Mouse (Mus musculus) left cerebral cortex, adult 18-20 months (tissue): ENCODE data around the gene Kcnk5. TPM values are rescaled to one million over a fixed set of nuclear protein-coding genes. Genes with fewer than 3 reads are reported as not detected.
A peak's percentile ranks its signal among the peaks of the same experiment; 100 is the strongest.

ENCODE experiments used
- DNase-seq, 2 experiments: peaks; one replicate each; pipeline ENCODE4 v3.0.0; 2021 to 2022; ENCODE audit warnings: low spot score in 2 of 2, mixed read lengths in 1 of 2
- total RNA-seq, 2 experiments: library from RNA; stranded (reverse); gene quantifications; 2 replicates each; pipeline ENCODE4 v1.2.3; 2021

Kcnk5 gene
- total RNA-seq, 2 experiments from 2014 or later = 0.21 to 0.37 TPM

- DNase-seq = peak in 1 of 2 experiments; percentile 13
Measured at GRCm38 (mm10) chr14:20120012-20120411, 61.6 kb downstream of the Kcnk5 start.

- no peak for DNase-seq
Measured at GRCm38 (mm10) chr14:20116149-20116605, 65.4 kb downstream of the Kcnk5 start.

DNA sequence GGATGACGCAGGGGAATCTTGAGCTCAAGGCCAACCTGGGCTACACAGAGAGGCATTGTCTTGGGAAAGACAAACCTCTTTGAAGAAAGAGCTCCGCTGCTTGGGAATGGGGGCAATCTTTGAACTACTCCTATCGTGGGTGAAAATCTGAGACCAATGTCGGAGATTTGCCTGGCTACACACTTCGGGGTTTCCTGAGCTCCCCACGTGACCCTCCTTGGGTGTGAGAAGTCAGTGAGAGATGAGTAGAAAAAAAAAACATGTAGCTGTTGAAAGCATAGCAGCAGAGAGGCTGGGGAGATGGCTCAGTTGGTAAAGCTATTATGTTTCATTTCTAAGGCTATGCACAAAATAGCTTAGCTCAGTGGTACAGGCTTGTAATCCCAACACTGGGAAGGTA is 66.7 kb downstream of the Kcnk5 start:
- DNase-seq = no peak

GRCm38 (mm10) chr14:20113964-20114363 is 67.6 kb downstream of the Kcnk5 start:
- peak; percentile 85 to 92 for DNase-seq

DNA sequence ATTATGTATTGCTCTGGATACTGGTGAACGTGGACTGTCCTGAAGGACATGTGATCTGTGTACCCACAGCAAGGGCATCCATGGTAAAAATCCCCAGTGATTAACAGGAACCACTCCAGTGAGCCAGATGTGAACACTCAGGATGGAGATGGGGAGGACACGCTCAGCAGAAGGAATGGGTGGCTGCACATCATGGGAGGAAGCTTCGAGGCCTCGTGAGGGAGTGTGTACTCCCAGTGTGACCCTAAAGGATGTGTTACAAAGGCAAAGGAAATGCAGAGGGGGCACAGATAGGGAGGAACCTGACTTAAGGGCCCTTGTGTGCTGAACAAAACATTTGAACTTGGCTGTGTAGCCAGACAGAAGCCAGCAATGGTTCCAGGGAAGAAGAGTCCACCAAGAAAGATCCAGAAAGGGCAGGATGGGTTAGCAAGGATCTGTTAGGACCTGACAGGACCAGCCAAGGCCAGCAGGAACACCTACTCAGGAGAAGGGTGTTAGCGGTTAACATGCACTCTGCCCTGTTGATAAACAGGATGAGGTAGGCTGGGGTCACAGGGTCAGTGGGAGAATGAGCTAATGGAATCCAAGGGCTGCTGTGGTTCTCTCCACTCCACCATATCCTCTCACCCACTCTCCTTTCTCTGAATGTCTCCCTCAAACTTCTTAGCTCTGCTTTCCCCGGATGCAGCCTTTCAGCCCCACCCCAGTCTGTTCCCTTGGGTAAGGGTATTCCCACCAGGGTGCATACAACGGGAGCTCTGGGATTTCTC is 68.2 kb downstream of the Kcnk5 start:
- no peak for DNase-seq

DNA sequence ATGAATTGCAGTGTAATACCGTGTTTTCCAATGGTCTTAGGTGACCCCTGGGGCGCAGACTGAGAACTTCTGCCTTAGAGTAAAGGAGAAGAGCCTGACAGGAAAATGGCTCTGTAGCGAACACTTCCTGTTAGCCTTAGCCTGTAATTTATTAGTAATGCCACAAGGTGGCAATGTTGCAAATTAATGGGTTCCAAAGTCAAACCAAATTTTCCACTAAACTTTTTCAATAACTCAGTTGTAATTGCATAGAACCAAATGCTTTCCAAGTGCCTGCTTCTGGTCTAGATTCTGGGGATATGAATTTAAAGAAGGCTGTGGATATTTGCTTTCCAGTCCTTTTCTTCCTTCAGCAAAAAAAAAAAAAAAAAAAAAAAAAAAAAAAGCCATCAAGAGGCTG is 69.4 kb downstream of the Kcnk5 start:
- DNase-seq = no peak

DNA sequence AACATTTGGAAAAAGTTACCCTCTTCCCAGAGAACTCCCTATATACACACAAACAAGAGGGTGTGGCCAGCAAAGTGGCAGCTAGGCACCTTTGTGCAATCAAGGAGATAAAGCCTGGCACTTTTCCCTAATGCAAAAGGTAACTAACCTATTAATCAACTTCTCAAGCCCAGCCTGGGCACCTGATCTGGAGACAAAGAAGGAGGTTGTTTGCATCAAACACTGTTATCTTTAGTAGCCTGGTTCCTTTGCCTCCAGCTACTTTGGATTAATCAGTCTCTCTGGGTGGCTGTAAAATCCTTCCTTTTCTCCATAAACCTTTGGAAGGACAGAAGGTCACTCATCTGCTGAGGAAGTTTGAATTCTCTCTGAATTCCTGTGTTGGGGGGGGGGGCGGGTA is 70.7 kb downstream of the Kcnk5 start:
- DNase-seq = no peak

- DNase-seq = no peak
Measured at GRCm38 (mm10) chr14:20106271-20106670, 75.3 kb downstream of the Kcnk5 start.

DNA sequence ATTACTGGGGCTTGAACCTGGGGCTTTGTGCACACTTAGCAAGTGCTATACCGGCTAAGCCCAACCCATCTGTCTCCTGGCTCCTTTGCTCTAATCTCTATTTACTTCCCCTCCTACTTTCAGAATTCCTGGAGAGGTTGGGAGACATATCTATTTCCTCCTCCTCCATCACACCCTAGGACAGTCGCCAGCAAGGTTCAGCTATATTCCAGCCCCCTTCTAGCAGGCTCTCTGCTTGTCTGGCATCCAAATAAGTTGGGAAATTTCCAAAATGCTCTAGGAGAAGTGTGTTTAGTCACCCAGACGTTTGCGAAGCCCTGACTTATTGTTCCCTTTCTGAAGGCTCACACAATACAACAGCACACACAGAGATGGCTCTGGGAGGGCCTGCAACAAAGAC is 78.4 kb downstream of the Kcnk5 start:
- DNase-seq = no peak

GRCm38 (mm10) chr14:20098061-20098460 is 83.5 kb downstream of the Kcnk5 start:
- DNase-seq = no peak

- DNase-seq = no peak
Measured at GRCm38 (mm10) chr14:20094942-20095341, 86.7 kb downstream of the Kcnk5 start.

DNA sequence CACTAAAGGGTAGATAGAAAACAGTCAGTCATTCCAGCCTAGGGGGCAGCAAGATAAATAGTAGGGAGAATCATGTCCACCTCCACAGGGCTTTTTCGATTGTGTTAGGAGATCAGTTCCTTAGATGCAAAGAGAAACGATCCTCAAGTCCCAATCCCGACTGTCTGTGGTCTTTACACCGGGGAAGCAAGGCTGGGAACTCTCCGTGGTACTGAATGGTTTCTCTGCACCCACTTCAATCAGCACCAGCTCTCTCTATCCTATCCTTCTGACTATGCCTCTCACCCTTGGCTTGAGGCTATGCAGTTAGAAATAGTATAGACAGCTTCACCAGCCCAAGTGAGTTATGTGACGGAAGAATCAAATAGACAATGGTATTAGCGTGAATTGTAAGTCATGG is 88.1 kb downstream of the Kcnk5 start:
- no peak for DNase-seq

Other genes starting within 250 kb of the Kcnk5 start
- 100 to 1,000 TPM; 202 to 212 TPM for gene Gng2, start 204.2 kb downstream of the Kcnk5 start, total RNA-seq
- gene Saysd1, start 43.3 kb downstream of the Kcnk5 start, total RNA-seq = 1 to 10 TPM; 4.1 to 4.3 TPM
- not detected for gene Kcnk16, start 87.4 kb upstream of the Kcnk5 start, total RNA-seq
- gene Nudt13, start 112.9 kb upstream of the Kcnk5 start, total RNA-seq = 10 to 100 TPM; 18.4 to 23.4 TPM
- 10 to 100 TPM; 32.4 to 39.2 TPM for gene Ecd, start 166.3 kb upstream of the Kcnk5 start, total RNA-seq
- gene Fam149b, start 166.4 kb upstream of the Kcnk5 start, total RNA-seq = 10 to 100 TPM; 41.9 to 51.4 TPM
- 10 to 100 TPM; 29.4 to 32.5 TPM for gene Dnajc9, start 207.1 kb upstream of the Kcnk5 start, total RNA-seq
- 10 to 100 TPM; 34.1 to 35.1 TPM for gene Mrps16, start 211.8 kb upstream of the Kcnk5 start, total RNA-seq